Mouse (Mus musculus) activated CD4-positive, CD25-positive, alpha-beta regulatory T cell, adult 4 months (primary cell): ENCODE measurements around the gene Ust. TPM values are rescaled to one million over a fixed set of nuclear protein-coding genes. Genes with fewer than 3 reads are reported as not detected.

Experiments
- ATAC-seq: one replicate; pipeline ENCODE4 v1.8.0; 2017
- polyA plus RNA-seq, 2 experiments: library from polyadenylated mRNA; unstranded; fragments of 100-300 nt; shearing (Covaris generic); gene quantifications; one replicate each; pipeline ENCODE4 v1.2.1; 2017

The Ust gene
- polyA plus RNA-seq, 2 experiments from 2014 or later, result 0.18 to 0.53 TPM

- peak; percentile 97 for ATAC-seq
Observed at GRCm38 (mm10) chr10:8213906-8214421, 304.7 kb downstream of the Ust start.

DNA sequence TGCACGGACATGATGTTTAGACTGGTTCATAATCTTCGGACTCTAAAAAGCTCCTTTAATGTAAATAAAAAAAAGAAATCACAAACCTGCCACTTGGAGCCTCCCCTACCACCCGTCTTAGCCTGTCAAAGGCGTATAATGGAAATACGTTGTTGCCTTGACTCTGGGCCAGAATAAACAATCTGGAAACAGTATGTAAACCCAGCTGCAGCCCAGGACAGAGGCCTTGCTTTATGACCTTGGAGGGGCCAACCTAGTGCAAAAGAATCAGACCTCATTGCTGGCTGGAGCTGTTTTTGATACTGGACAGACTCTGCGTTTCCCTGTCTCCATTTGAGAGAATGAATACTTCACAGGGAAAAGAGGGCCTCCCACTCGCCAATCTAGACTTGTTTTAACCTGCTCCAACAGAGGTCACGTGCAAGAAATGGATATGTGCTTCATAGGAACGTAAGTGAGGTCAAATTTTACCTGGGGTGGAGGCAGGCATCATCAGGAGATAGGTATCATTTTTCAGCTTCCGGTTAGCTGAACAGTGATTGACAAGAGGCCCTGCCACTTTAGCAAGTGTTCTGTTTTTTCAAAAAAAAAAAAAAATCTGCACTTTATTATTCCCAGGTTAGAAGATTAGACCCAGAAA lies 305.2 kb downstream of the Ust start:
- ATAC-seq, result peak; percentile 56

GRCm38 (mm10) chr10:8212611-8213226 lies 305.9 kb downstream of the Ust start:
- no peak for ATAC-seq

- no peak for ATAC-seq
Observed at GRCm38 (mm10) chr10:8211694-8212093, 306.9 kb downstream of the Ust start.

GRCm38 (mm10) chr10:8210366-8210765 lies 308.3 kb downstream of the Ust start:
- no peak for ATAC-seq

- no peak for ATAC-seq
Observed at GRCm38 (mm10) chr10:8207358-8207757, 311.3 kb downstream of the Ust start.

GRCm38 (mm10) chr10:8203681-8204080 lies 314.9 kb downstream of the Ust start:
- no peak for ATAC-seq

GRCm38 (mm10) chr10:8199816-8200215 lies 318.8 kb downstream of the Ust start:
- ATAC-seq, result no peak

- ATAC-seq, result no peak
Observed at GRCm38 (mm10) chr10:8199026-8199756, 319.4 kb downstream of the Ust start.

GRCm38 (mm10) chr10:8197661-8198060 lies 321.0 kb downstream of the Ust start:
- peak; percentile 90 for ATAC-seq

GRCm38 (mm10) chr10:8196300-8196699 lies 322.3 kb downstream of the Ust start:
- ATAC-seq, result peak; percentile 53

DNA sequence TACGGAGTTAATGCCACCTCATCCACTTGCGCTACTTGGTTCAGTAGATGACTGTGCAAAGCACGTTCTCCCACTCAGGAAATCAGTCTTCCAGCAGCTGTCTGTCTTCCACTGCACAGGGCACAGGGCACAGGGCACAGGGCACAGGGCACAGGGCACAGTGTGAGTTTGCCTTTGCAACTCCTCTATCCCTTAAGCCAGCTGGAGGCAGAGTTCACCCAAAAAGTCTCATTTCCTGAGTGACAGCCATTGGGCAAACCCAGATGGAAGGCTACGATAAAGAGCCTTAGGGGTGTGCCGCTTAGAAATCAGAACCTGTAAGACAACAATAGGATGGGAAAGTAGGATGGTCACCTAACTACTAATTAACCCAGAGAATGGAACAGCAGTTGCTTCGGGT lies 322.9 kb downstream of the Ust start:
- ATAC-seq, result no peak

GRCm38 (mm10) chr10:8189331-8189981 lies 329.2 kb downstream of the Ust start:
- ATAC-seq, result no peak

GRCm38 (mm10) chr10:8185586-8185985 lies 333.0 kb downstream of the Ust start:
- ATAC-seq, result no peak

GRCm38 (mm10) chr10:8184711-8185110 lies 333.9 kb downstream of the Ust start:
- ATAC-seq, result peak; percentile 83

DNA sequence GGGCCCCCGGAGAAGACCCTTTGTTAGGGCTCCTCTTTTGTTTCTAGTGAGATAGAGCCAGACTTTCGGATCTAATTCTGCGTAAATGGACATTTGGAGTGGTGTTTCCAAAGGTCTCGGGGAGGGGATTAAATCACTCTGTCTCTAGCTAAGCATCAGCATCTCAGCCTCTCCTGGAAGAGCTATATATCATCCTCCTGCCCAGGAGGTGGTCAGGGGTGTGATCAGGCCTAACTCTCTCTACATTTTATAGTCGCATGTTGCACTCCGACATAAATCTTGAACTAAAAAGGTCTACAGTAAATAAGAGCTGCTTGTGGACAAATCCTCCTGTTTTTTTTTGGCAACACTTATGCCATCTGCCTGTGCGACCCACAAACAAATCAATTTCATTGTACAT lies 335.5 kb downstream of the Ust start:
- no peak for ATAC-seq

GRCm38 (mm10) chr10:8181596-8182185 lies 336.9 kb downstream of the Ust start:
- peak; percentile 63 for ATAC-seq

DNA sequence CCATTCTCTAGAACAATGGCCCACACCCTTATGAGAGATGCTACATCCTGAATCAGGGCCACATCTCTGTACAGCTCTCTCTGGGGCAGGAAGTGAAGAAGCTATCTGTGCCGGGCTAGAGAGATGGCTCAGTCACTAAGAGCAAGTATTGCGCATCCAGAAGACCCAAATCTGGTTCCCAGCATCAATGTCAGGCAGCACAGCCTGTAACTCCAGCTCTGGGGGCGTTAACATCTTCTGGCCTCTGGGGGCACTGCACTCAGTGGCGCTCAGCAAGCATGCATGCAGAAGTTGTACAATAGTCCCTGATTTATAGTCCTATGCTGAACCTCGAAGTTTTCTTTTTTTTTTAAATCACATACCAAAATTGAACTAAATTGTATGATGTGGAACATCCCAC lies 341.0 kb downstream of the Ust start:
- ATAC-seq, result no peak

DNA sequence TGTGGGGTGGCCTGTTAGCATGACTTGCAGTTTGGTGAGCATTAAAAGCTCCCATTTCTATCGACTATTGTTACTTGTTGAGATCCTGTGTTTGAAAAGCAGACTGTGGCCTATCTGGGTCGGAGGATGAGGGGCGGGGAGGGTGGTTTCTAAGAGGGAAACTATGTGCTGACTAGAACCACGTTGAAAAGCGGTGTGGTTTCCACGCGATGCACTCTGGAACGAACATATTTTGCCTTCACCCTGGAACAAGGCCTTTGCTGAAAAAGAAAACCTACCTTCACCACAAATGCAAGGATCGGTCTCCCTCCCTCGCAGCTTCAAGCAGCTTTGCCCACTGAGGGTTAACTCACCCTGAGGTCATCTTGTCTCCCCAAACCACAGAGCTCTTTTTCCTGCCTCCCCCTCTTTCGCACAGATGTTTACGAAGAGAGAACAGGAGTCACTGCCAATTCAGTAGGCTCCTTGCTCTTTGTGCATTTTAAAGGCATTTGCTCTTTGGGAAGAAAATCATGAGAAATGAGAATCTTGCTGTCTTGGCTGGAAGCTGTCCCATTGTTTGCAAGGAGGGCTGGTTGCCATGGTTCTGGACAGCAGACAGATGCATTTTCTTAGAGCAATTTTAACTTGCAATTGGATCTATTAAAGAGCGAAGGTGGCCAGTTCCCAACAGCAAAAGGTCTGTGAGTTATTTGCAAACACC lies 342.1 kb downstream of the Ust start:
- ATAC-seq, result peak; percentile 46

DNA sequence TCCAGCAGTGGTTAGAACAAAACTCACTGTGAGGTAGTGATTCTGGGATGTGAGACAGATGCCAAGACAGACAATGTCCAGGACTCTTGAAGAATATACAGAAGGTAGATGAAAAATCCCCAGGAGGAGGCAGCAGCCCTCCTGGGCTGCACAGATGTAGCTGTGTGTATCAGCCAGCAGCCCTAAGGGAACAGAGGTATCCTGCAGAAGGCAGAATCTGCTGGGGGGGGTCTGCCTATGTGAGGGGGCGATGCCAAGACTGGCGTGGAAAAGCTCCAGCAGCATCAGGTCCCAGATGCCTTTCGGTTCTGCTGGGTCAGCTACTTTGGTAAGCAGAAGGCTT lies 342.6 kb downstream of the Ust start:
- no peak for ATAC-seq

- ATAC-seq, result no peak
Observed at GRCm38 (mm10) chr10:8174697-8175096, 343.9 kb downstream of the Ust start.

DNA sequence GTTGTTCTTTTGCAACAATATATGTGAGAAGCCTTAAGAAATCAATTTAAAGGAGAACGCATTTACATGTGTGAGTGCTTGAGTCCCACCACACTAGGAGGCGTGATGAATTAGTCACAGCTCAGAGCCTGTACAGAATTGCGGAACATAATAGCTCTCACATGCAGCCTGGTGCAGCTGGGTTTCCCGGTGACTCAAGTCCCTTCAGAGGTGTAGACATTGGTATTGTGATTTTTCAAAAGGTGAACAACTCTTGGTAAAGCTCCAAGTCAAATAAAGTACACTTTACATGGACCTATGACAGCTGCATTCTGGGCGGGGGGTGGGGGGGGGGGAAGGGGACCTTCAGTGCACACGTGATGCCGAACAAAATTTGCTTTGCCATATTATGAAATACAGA lies 344.4 kb downstream of the Ust start:
- no peak for ATAC-seq
